ENCODE assay signal across 25 mouse cellular contexts in genomic region chr16:57340613-57340898, GRCm38 (mm10). TPM values are rescaled to one million over a fixed set of nuclear protein-coding genes. Genes with fewer than 3 reads are reported as not detected.
DNase-seq lines count a peak whose midpoint lies in the region; ATAC-seq and TF ChIP-seq lines count a peak whose summit lies in the region.
"Had no signal": no experiment of that assay in that cellular context is flagged by ENCODE, and none has a peak within 500 bp of the region (broad histone marks: within the 10 kb centered on the region; RNA-seq: fewer than 3 reads in every experiment).

No protein-coding gene starts in this region.

- no peaks in the 10 kb centered on the region for H3K36me3 ChIP-seq in embryonic facial prominence, embryonic 12.5 days
- no peaks in the 10 kb centered on the region for H3K36me3 ChIP-seq in embryonic facial prominence, embryonic 10.5 days (replicated peaks)
- H3K36me3 ChIP-seq in lung, embryonic 16.5 days (ENCODE audit: control insufficient read depth, insufficient read depth, low read length), result no peaks in the 10 kb centered on the region
- H3K36me3 ChIP-seq in limb, embryonic 14.5 days (ENCODE audit: control insufficient read depth, insufficient read depth, low read length), result no peaks in the 10 kb centered on the region
- H3K36me3 ChIP-seq: forebrain, embryonic 12.5 days; hindbrain, embryonic 12.5 days; midbrain, embryonic 10.5 days had no signal

- H3K4me1 ChIP-seq in embryonic facial prominence, embryonic 12.5 days, result peaks cover 28% of the 10 kb centered on the region
- peaks cover 24% of the 10 kb centered on the region for H3K4me1 ChIP-seq in embryonic facial prominence, embryonic 10.5 days
- H3K4me1 ChIP-seq in lung, embryonic 16.5 days (replicated peaks; ENCODE audit: control insufficient read depth, insufficient read depth, low read length), result peaks cover 18% of the 10 kb centered on the region
- H3K4me1 ChIP-seq in limb, embryonic 14.5 days (ENCODE audit: control insufficient read depth, insufficient read depth, low read length), result peaks cover 48% of the 10 kb centered on the region
- H3K4me1 ChIP-seq: forebrain, embryonic 12.5 days had no signal

- DNase-seq in embryonic facial prominence, embryonic 10.5 days (ENCODE audit: low spot score), result no peak
- DNase-seq in lung, adult 18-20 months, result no peak
- peak; percentile 7 for DNase-seq in R1 (ENCODE audit: low read depth, low spot score)
- DNase-seq in limb, embryonic 14.5 days (ENCODE audit: low spot score), result peak; percentile 79
- no peak for DNase-seq in spleen, adult 18-20 months
- no peak for DNase-seq in thymus, postnatal 36 days
- DNase-seq: adrenal gland, postnatal 10 days; cerebellum, adult 8-10 months; gastrocnemius, postnatal 36 days; kidney, adult 8-10 months; kidney, postnatal 10 days; thymus, postnatal 4 days had no signal

- no peaks in the 10 kb centered on the region for H3K27me3 ChIP-seq in embryonic facial prominence, embryonic 12.5 days
- no peaks in the 10 kb centered on the region for H3K27me3 ChIP-seq in embryonic facial prominence, embryonic 10.5 days (replicated peaks; ENCODE audit: low read depth, poor library complexity, severe bottlenecking)
- H3K27me3 ChIP-seq in lung, embryonic 16.5 days (ENCODE audit: control insufficient read depth, insufficient read depth, low read depth, low read length), result no peaks in the 10 kb centered on the region
- H3K27me3 ChIP-seq in limb, embryonic 14.5 days (ENCODE audit: control insufficient read depth, insufficient read depth, low read length), result no peaks in the 10 kb centered on the region
- H3K27me3 ChIP-seq: forebrain, embryonic 12.5 days; hindbrain, embryonic 12.5 days had no signal

- 55% methylated on average over 5 of the region's 5 CpGs for WGBS in embryonic facial prominence, embryonic 12.5 days
- WGBS in embryonic facial prominence, embryonic 10.5 days, result 57% methylated on average over 5 of the region's 5 CpGs
- 36% methylated on average over 5 of the region's 5 CpGs for WGBS in lung, embryonic 16.5 days
- WGBS in limb, embryonic 14.5 days, result 31% methylated on average over 5 of the region's 5 CpGs

- no peak overlapping the region for H3K4me2 ChIP-seq in embryonic facial prominence, embryonic 12.5 days (replicated peaks)
- no peak overlapping the region for H3K4me2 ChIP-seq in lung, embryonic 16.5 days (ENCODE audit: low read depth, low read length)
- H3K4me2 ChIP-seq in limb, embryonic 14.5 days (replicated peaks; ENCODE audit: low read depth, low read length, severe bottlenecking), result 0 out of 2 replicates have a peak overlapping the region, but pooled peaks have one; percentile 17
- H3K4me2 ChIP-seq: forebrain, embryonic 12.5 days; hindbrain, embryonic 12.5 days had no signal

- H3K27ac ChIP-seq in embryonic facial prominence, embryonic 12.5 days, result peak overlapping the region; percentile 24
- H3K27ac ChIP-seq in embryonic facial prominence, embryonic 10.5 days (replicated peaks), result no peak overlapping the region
- peak overlapping the region; percentile 57; the same call in 1 of the 2 replicates for H3K27ac ChIP-seq in lung, embryonic 16.5 days (ENCODE audit: low read length)
- peak overlapping the region; percentile 72; the same call in 1 of the 2 replicates for H3K27ac ChIP-seq in limb, embryonic 14.5 days (replicated peaks; ENCODE audit: low read depth, low read length)
- H3K27ac ChIP-seq: forebrain, embryonic 12.5 days; hindbrain, embryonic 12.5 days; layer of hippocampus, adult 2 months; midbrain, embryonic 10.5 days had no signal

- no peaks in the 10 kb centered on the region for H3K9me3 ChIP-seq in embryonic facial prominence, embryonic 12.5 days
- no peaks in the 10 kb centered on the region for H3K9me3 ChIP-seq in embryonic facial prominence, embryonic 10.5 days
- H3K9me3 ChIP-seq in lung, embryonic 16.5 days (ENCODE audit: control insufficient read depth, low read length), result no peaks in the 10 kb centered on the region
- H3K9me3 ChIP-seq in limb, embryonic 14.5 days (ENCODE audit: control insufficient read depth, low read length), result no peaks in the 10 kb centered on the region
- H3K9me3 ChIP-seq: forebrain, embryonic 12.5 days; hindbrain, embryonic 12.5 days; midbrain, embryonic 10.5 days had no signal

- 0 out of 2 replicates have a peak, but pooled peaks have one; percentile 28 for ATAC-seq in embryonic facial prominence, embryonic 12.5 days (ENCODE audit: insufficient number of reproducible peaks, insufficient read depth, low FRiP score, low TSS enrichment)
- no peak for ATAC-seq in lung, embryonic 16.5 days (ENCODE audit: low read depth)
- no peak for ATAC-seq in limb, embryonic 14.5 days (ENCODE audit: low FRiP score, low read depth)
- ATAC-seq: activated CD4-positive, CD25-positive, alpha-beta regulatory T cell, adult 4 months; CD4-positive, CD25-positive, alpha-beta regulatory T cell, adult 4 months had no signal

- no peak overlapping the region for H3K9ac ChIP-seq in embryonic facial prominence, embryonic 12.5 days
- H3K9ac ChIP-seq in lung, embryonic 16.5 days (ENCODE audit: low read length), result no peak overlapping the region
- no peak overlapping the region for H3K9ac ChIP-seq in limb, embryonic 14.5 days (ENCODE audit: low read depth, low read length, severe bottlenecking)
- H3K9ac ChIP-seq: forebrain, embryonic 12.5 days; hindbrain, embryonic 12.5 days had no signal

- H3K4me3 ChIP-seq in embryonic facial prominence, embryonic 12.5 days, result no peak overlapping the region
- no peak overlapping the region for H3K4me3 ChIP-seq in embryonic facial prominence, embryonic 10.5 days
- H3K4me3 ChIP-seq in lung, embryonic 16.5 days (ENCODE audit: low read length), result no peak overlapping the region
- H3K4me3 ChIP-seq in limb, embryonic 14.5 days (replicated peaks; ENCODE audit: low read length), result no peak overlapping the region
- H3K4me3 ChIP-seq: forebrain, embryonic 12.5 days; hindbrain, embryonic 12.5 days; layer of hippocampus, adult 2 months; midbrain, embryonic 10.5 days had no signal

- no peak for TF ChIP-seq POLR2A in limb, embryonic 14.5 days (IDR thresholded peaks at IDR 0.05; ENCODE audit: borderline replicate concordance, extremely low read depth, insufficient read depth, insufficient read length)

RNA-seq across cellular contexts. Expression of gene Filip1l, which starts 12.3 kb away (rescaled TPM):
- polyA plus RNA-seq in embryonic facial prominence, embryonic 12.5 days (2016; fragmentation: Nextera tagmentation; extraction: Ambion mirVana), result 24.2 and 27.4 TPM in 2 replicates
- polyA plus RNA-seq in embryonic facial prominence, embryonic 10.5 days (2016; fragmentation: Nextera tagmentation; extraction: Ambion mirVana), result 11.5 and 12.7 TPM in 2 replicates
- 28.0 and 32.6 TPM in 2 replicates for polyA plus RNA-seq in lung, embryonic 16.5 days (2015; fragmentation: Nextera tagmentation; extraction: Ambion mirVana)
- 21.4 and 30.3 TPM in 2 replicates for polyA plus RNA-seq in limb, embryonic 14.5 days (2012; rRNA removed)
- polyA plus RNA-seq in limb, embryonic 14.5 days (2014; fragmentation: Nextera tagmentation; extraction: Ambion mirVana), result 43.9 and 50.6 TPM in 2 replicates

RNA-seq across cellular contexts. Expression of gene Tmem30c, which starts 47.9 kb away (rescaled TPM):
- polyA plus RNA-seq in embryonic facial prominence, embryonic 12.5 days (2016; fragmentation: Nextera tagmentation; extraction: Ambion mirVana), result 0.14 TPM in 1 of 2 replicates, not detected in the other
- polyA plus RNA-seq in embryonic facial prominence, embryonic 10.5 days (2016; fragmentation: Nextera tagmentation; extraction: Ambion mirVana), result 0.06 TPM in 1 of 2 replicates, not detected in the other
- polyA plus RNA-seq in lung, embryonic 16.5 days (2015; fragmentation: Nextera tagmentation; extraction: Ambion mirVana), result 0.13 TPM in 1 of 2 replicates, not detected in the other
- polyA plus RNA-seq in limb, embryonic 14.5 days (2012; rRNA removed), result 0.08 and 0.35 TPM in 2 replicates
- not detected in 2 replicates for polyA plus RNA-seq in limb, embryonic 14.5 days (2014; fragmentation: Nextera tagmentation; extraction: Ambion mirVana)
- polyA plus RNA-seq: activated CD4-positive, CD25-positive, alpha-beta regulatory T cell, adult 4 months; CD4-positive, CD25-positive, alpha-beta regulatory T cell, adult 4 months; heart, embryonic 14.5 days; hindbrain, embryonic 12.5 days; intestine, embryonic 14.5 days; liver, adult 2 months; liver, embryonic 16.5 days; neural tube, embryonic 11.5 days had no signal

Comparison
In these comparisons a context has a peak if more than half of its experiments do, and no peak if none do; other contexts are left out.
1. DNase-seq: peak in R1 (single experiment) and limb, embryonic 14.5 days (single experiment); none in embryonic facial prominence, embryonic 10.5 days (single experiment), lung, adult 18-20 months (0 of 2), spleen, adult 18-20 months (0 of 2) and thymus, postnatal 36 days (0 of 2).